Mouse (Mus musculus) hindlimb bud, embryonic 11.5 days (tissue): ENCODE measurements at regions not wholly inside any gene's neighbourhood (a gene's known extent, or its start where the extent isn't known, plus 50 kb on each side); places are given as distances from the start of the nearest gene placed in this dataset.

Experiments
- DNase-seq: peaks from one replicate; pipeline ENCODE4 v3.0.0-alpha.2; 2012; ENCODE audit warnings: low read depth, low spot score; ENCODE audit errors: extremely low spot score

- DNase-seq, result no peak
Measured at GRCm38 (mm10) chr14:48053151-48053550, 67.5 kb upstream of the Peli2 start.

- no peak for DNase-seq
Measured at GRCm38 (mm10) chr14:48054719-48055118, 65.9 kb upstream of the Peli2 start.

- DNase-seq, result no peak
Measured at GRCm38 (mm10) chr14:48055861-48056260, 64.8 kb upstream of the Peli2 start.

- no peak for DNase-seq
Measured at GRCm38 (mm10) chr14:48058234-48058868, 62.3 kb upstream of the Peli2 start.

- no peak for DNase-seq
Measured at GRCm38 (mm10) chr14:48059664-48060455, 60.8 kb upstream of the Peli2 start.

GRCm38 (mm10) chr14:48068641-48069040 is 52.0 kb upstream of the Peli2 start:
- no peak for DNase-seq
